Mouse (Mus musculus): Measurements from ENCODE around the gene Bach2. TPM values are rescaled to one million over a fixed set of nuclear protein-coding genes. Genes with fewer than 3 reads are reported as not detected.

Bach2 gene
- total RNA-seq, 2 experiments from 2014 or later, result 16.8 to 17.9 TPM

DNA sequence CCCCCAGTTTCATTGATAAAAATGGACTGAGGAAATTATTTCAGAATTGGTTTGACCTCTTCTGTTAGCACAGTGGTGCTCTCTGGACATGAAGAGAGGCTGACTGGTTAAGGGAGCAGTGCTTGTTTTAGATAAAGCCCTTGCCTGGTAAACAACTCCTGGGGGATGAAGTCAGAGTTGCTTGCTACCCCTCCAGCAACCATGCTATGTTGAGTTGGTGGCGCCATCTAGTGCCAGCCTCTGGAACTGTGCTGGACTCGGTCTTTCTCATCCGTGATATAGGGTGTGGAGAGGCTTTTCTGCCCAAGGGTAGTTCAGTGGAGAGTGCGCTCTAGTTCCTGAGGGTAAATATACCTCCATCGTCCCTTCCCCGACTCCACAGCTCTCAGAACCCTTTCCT is 9.6 kb downstream of the Bach2 start:
- intact Hi-C loops (cut with DNase I), result no loop called here
- DNase-seq, result peak; percentile 82 to 90

DNA sequence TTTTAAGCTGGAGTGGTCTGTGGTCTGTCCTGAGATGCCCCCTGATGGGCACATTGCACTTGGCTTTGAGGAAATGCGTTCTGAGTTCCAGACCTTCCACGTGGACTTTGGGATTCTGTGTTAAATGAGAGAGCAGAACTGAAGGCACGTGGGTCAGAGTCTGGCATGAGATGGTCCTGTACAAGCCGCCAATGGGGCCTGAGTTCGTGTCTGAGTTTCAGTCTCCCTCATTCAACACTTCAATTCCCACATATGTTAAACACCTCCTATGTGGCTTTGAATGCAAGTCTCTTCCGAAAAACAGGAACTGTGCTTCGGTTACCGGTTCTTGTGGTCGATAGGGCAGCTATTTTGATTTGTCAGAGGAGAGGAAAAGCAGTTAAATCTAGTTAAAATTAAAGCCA is 10.4 kb downstream of the Bach2 start:
- intact Hi-C loops (cut with DNase I), result no loop called here
- DNase-seq, result no peak

DNA sequence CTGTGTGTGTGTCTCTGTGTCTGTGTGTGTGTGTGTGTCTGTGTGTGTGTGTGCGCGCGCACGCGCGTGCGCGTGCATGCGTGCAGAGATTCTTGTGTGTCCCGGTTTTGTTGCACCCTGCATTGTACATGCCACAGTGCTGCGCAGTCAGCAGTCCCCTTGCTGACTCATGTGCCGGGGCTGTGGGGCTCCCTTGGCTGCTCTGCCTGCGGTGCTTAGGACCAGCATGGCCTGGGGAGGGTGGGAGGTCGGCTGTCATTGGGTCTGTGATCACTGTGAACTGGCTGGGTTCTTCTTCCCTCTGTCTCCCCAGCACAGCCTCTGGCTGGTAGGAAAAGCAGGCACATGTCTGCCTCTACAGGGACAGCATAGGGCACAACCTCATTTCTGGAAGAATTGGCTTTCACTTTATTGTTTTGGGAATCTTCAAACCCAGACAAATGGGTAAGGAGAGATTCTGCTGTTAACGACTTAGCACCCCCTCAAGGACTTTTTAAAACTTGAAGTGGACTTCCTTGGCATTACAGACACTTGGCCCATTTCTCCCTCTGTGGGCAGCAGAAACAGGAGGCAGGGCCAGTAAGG is 11.2 kb downstream of the Bach2 start:
- intact Hi-C loops (cut with DNase I), result loop anchor here (2.0 to 5.0 kb wide), 4 partner anchors 37 to 127 kb away; no protein-coding TSS in a partner anchor
- DNase-seq, result peak; percentile 56 to 65

DNA sequence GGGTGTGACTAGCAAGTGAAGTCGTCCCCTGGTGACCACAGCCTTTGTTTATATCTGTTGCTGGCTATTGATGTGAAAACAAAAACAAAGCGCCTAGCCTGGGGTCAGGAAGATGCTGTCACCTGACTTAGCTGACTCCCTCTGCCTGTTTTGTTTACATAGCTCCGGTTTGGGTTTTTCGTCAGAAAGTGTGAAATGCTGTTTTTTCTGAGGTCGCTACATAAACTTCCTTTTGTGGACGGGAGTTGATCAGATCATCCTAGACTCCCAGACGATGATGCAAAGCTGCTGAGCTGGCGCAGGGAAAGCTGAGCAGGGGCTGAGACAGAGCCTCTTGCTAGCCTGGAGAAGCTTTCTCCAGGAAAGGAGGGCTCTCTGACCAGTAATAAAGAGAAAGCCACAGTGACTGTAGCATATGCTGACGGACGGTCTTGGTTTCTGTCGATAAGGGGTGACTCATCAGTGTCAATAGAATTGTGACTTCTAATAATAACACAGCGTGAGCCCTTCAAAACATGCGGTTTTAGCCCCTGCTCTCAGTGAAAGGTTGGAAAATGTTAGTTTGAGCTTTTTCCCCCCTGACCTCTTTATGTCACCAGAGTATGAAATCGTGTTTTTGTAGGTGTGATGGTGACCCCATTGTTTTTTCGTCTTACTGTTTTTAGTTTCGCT is 11.9 kb downstream of the Bach2 start:
- intact Hi-C loops (cut with DNase I), result loop anchor here (2.0 to 5.0 kb wide), 4 partner anchors 37 to 127 kb away; no protein-coding TSS in a partner anchor
- peak; percentile 53 to 59 for DNase-seq

DNA sequence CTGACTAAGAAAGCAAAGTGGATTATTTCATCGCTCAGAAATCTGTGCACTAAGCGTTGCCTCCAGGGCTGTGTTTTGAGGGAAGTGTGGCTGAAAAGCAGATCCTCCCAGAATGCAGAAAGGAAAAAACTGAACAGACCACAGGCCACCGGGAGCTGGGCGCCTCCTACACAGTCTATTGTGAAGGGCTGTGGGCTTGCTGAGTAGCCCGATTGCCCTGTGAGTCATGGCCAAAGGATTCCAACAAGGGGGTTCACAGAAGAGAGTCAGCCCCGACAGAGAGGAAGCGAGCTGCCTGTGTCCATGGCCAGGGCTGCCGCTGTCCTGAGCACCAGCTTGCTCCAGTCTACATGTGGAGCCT is 12.4 kb downstream of the Bach2 start:
- intact Hi-C loops (cut with DNase I), result loop anchor here (2.0 to 5.0 kb wide), 4 partner anchors 36 to 126 kb away; no protein-coding TSS in a partner anchor
- peak; percentile 74 for DNase-seq

DNA sequence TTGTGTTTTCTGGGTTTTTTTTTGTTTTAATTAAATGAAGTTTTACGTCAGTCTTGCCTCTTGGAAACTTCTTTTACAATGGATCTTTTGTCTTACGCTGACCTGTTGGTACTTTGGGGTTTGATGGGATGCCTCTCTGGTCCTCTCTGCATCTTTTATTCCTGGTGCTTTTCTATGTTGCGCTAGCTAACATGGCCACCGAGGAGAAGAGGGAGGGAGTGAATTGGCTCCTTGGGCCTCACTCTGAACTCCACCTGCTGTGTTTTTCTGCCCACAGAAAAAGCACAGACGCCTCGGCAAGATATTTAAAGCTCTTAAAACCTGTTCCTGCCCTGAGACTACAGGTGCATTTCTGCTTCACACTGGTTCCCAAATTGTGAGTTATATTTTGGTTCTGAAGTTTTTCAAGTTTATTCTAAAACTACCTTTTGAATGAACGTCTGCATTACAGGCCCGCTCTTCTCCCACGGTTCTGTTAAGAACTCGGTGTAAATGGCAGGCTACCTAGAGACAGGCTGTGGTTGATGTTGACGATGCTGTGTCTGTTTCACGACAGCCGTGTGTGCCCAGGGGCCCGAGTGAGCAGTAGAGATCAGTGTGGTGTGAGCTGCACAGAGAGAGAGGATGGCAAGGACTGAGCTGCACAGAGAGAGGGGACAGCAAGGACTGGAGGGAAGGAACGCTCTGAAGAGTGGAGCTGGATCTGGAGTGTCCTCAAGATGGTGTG is 13.5 kb downstream of the Bach2 start:
- intact Hi-C loops (cut with DNase I), result loop anchor here (2.0 to 5.0 kb wide), 4 partner anchors 35 to 125 kb away; no protein-coding TSS in a partner anchor

DNA sequence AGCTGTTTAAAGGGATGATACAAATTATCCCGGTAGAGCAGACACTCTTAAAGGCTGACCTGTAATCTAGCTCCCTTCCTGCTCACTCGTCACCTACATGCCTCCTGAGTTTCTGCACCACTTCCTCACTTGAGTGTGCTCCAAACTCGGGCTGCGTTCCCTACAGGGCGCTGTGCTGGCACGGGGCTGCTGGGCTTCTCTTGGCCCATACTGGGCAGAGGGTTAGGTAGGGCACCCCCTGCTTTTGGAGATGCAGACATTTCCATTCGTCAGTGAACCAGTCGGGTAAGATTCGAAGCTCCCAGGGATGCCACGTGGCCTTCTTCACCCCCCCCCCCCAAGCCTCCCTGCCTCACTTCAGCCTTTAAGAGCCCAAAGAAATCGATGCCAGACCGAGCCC is 19.1 kb downstream of the Bach2 start:
- DNase-seq, result no peak
- intact Hi-C loops (cut with DNase I), result no loop called here

More for the DNA sequence above, 13.5 kb downstream of the Bach2 start:
- DNase-seq, result no peak

DNA sequence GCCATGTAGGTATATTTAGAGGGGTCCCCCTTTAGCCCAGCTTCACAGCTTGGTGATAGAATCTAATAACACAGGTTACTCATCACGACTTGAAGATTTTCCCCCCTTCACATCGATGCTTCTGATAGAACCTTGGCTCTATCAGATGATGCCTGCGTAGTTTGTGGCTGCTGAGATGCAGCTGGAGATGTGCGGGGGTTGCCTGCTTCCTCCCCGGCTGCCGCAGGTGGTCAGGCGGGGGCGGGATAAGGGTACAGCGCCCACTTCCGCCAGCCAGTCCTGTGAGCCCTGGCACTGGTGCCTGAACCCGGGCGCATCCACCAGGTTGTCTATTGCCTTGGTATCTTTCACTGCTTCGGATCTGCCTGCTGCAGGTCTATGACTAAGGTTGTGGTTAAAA is 19.5 kb downstream of the Bach2 start:
- intact Hi-C loops (cut with DNase I), result no loop called here
- DNase-seq, result no peak

DNA sequence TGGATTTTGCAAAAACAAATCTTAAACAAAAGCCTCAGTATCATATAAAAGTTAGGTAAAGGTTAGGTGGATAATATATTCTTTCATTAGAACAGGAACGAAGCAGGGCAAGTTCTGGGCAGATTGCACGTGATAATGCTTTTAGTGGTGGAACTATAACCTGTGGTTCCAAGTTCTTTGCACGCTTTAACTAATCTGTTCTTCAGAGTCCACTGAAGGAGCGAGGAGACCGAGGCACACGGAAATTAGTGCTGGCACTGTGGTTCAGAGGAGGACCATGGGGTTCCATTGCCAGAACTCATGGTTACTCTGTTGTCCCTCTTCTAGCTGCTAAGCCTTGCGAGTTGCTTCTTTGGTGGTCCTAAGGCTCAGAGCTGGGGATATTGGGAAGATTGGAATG is 20.0 kb downstream of the Bach2 start:
- no peak for DNase-seq
- intact Hi-C loops (cut with DNase I), result no loop called here

DNA sequence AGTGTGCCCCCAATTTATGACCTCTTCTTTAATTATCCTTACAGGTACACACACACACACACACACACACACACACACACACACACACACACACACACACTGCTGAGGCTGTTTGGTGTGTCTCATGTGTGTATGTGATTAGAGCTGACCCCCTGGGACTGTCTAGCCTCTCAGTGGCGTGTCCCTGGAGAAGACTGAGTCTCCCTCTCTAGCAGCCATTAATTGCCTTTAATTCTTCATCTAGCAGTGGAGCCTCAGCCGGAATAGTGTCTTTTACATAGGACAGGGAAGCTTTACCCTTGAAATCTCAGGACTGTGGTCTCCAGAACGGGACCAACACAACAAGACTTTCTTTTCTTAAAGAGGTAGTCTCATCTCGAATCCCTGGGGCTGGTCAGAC is 22.3 kb downstream of the Bach2 start:
- DNase-seq, result no peak
- intact Hi-C loops (cut with DNase I), result no loop called here

DNA sequence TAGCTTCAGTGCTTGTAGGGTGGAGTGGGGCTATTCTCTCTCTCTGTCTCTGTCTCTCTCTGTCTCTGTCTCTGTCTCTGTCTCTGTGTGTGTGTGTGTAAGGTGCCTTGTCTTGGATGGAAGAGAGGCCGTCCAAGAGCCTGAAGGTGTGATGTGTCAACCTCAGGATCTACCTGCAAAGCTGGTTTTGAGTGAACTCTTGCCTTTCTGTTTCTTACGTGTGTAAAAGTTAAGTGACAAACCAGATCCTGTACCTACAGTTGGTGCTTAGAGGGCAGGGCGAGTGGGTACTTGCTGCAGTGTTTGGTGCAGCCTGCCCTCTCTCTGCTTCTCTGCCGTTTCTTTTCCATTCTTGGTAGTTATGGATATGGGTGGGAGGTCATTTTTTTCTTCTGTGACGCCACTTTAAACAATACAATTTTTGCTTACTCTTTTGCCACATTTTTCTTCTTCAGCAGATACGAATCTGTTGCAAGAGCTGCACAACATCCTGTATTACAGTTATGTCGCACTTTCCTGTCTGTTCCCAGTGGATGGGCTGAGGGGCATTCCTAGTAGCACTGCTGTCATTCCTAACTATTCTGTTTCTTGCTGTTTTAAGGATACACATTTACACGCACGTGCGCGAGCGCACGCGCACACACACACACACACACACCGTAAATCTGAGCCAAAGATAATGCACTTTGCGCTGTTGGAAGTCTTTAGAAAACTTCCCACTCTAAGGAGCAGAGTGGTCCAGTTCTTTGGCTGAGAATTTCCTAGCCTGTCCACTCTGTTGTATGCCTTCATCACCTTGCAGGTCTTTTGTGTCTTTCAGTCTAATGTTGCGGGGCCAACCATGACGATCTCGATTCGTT is 24.5 kb downstream of the Bach2 start:
- DNase-seq, result no peak
- intact Hi-C loops (cut with DNase I), result no loop called here

DNA sequence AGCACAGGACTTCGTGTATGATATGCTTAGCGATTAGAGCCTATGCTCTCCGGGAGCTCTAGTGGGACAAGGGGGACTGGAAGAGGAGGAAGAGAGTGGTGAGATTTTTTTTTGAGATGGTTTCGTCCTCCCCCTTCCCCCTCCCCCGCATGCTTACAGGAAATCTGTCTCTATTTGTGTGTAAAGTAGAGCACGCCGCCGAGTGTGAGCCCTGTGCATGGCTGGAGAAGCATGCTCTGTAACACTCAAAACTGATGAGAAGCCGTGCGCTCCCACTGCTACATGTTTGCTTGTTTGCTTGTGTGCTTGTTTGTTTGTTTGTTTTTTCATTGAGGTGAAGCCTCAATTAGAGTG is 25.1 kb downstream of the Bach2 start:
- no peak for DNase-seq
- intact Hi-C loops (cut with DNase I), result no loop called here

DNA sequence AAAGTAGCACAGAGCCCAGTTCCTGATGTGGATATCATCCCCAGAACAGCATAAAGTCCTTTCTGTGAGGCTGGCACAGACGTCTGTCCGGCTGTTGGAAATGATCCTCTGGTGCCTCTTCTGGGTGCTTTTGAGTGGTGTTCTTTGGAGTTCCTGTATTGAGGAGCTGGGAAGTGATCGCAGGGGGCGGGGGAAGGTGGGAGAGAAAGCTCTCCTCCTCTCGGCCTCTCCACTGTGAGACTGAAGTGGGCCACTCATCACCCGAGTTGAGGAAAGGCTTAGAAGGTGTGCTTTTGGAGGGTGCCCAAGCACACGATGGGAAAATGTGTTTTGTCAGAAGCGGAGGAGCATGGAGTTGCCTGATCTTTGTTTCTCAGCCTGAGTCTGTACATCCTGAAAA is 26.3 kb downstream of the Bach2 start:
- intact Hi-C loops (cut with DNase I), result no loop called here
- DNase-seq, result no peak

DNA sequence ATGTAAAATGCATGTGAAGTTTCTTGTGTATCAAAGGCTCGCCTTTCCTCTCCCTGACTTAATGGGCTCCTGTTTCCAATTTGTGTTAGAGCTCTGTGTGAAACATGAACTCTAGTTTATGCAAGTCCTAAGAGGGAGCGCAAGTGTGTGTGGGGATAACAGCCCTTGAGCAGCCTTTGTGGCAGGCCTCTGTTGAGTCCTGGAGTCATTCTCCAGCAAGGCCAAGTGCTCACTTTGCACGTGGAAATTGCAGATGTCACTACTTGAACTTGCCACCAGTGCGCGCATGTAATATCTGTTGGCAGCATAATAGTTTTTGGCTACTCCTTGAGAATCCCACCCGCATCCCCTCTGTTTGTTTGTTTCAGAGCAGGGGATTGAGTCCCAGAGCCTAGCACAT is 28.1 kb downstream of the Bach2 start:
- intact Hi-C loops (cut with DNase I), result no loop called here
- no peak for DNase-seq

DNA sequence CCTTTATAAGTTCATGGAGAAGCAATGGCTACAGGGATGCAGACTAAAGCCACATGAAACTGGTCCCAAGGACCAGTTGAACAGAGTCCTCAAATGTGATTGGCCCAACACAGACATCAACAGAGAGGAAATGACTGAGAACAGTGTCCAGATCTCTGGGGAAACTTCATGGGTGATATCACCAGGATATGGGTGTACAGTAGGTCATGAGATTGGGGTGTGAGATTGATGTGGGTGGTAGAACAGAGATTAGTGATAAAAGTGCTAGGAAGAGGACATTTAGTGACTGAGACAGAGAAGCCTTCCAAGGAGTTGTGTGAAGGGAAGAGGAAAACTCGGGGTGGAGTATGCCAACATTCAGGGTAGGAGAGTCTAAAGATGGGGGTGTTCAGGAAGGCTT is 29.4 kb downstream of the Bach2 start:
- intact Hi-C loops (cut with DNase I), result no loop called here
- no peak for DNase-seq

DNA sequence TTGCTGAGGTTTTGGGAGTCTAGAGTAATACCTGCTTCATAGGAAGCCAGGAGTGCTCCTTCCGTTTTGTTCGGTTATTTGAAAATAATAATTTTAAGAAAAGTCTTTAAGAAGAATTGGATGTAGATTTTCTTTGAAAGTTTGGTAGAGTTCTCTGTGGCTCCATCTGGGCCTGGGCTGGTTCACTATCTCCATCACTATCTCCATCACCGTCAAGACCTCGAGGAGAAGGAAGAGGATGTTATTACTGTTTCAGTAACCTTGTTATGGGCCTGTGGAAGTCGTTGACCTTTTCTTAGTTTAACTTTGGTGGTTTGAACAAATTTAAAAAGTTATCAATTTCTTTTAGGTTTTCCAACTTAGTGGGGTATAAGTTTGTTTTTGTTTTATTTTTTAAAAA is 33.8 kb downstream of the Bach2 start:
- intact Hi-C loops (cut with DNase I), result no loop called here
- DNase-seq, result no peak

DNA sequence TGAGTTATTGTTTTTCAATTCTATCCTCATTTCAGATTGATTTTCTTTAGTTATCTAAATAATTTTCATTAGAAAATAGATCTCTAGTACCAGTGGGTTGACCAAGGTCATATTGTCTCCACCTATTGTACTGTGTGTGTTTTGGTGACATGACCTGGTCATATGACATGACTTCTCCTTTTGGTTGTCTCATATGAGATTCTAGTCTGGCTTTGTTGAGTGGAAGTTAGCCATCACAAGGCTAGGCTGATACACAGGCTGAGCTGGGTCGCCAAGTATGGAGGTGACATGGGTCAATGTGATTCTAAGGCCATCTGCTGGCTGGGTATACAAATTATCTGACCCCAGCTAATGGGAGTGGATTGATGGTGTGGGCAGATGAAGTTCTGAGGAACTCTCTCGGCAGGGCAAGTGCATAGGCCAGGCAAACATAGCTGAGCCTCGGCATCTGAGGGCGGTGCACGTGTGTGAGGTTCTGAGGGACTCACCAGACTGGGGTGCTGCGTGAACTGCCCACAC is 36.2 kb downstream of the Bach2 start:
- intact Hi-C loops (cut with DNase I), result no loop called here
- no peak for DNase-seq

DNA sequence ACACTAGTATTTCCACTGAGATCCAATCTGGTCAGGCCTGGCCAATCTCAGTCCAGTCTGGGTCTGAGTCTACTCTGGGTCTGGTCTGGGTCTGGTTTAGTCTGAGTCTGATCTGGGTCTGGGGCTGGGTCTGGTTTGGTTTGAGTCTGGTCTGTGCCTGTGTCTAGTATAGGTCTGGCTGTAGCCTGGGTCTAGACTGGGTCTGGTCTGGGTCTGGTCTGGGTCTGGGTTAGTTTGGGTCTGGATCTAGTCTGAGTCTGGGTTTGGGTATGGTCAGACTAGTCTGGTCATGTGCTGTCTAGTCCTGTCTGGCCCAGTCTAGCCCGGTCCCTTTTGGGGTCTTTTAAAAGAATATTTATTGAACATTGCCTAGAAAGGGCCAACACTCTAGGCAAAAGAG is 41.2 kb downstream of the Bach2 start:
- intact Hi-C loops (cut with DNase I), result no loop called here
- no peak for DNase-seq

DNA sequence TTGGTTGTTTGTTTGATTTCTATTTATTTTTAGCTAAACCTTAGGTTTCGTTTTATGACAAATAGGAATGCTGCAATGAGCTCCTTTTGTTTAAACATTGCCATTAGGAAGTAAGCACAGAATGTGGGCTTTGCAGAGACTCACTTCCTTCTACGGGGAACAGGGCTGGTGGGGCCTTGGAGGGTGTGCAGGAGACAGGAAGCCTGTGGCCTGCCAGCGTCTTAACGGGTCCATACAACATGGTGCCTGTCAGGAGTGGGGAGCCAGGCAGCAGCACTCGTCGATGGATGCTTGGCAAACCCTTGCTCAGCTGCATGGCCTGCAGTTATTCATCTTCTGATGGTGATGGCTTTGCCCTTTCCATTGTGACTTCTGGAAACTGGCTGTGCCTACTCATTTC is 41.8 kb downstream of the Bach2 start:
- DNase-seq, result no peak
- intact Hi-C loops (cut with DNase I), result no loop called here

DNA sequence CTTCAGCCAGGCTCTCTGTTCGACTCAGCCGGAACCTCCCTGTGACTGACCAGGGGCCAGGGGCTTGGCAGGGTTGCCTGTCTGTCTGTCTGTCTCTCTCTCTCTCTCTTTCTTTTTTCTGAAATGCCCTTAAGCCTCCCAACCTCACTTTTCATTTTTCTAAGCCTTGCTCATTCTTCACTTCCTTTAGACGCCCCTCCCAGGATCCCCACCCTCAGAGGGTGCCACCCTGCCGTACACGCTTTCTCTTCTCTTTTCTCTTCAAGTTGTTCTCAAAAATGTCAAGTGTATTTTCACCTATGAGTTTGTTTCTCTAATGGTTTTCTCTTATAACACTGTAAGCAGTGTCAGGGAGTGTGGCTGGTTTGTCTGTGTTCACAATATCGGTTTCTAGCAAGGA is 42.7 kb downstream of the Bach2 start:
- intact Hi-C loops (cut with DNase I), result no loop called here

DNA sequence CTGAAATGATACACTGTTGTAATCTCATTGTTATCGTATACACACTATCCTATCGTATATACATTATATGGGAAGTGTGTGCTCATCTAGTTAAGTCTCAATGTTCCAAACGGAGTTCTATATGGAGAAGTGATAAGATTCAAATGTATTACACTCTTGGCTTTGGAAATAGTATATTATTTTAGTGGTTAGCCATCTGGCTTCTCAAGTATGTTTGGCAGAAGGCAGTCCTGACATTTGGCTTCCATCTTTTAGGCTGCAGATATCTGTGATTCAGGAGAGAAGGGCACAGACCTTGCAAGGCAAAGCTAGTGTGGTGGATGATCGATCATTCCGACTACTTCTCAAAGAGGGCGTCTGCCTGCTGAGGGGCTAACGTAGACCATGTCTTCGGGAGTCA is 47.8 kb downstream of the Bach2 start:
- DNase-seq, result no peak
- intact Hi-C loops (cut with DNase I), result loop anchor here (5.0 kb wide), 1 partner anchor 34 kb away; no protein-coding TSS in a partner anchor

More for the DNA sequence above, 42.7 kb downstream of the Bach2 start:
- no peak for DNase-seq
